Mouse (Mus musculus) heart, postnatal 36 days (tissue): ENCODE data around the gene Sgcd. TPM values are rescaled to one million over a fixed set of nuclear protein-coding genes. Genes with fewer than 3 reads are reported as not detected.
A peak's percentile ranks its signal among the peaks of the same experiment; 100 is the strongest.

Experiments used
- DNase-seq, 2 experiments: peaks; one replicate each; pipeline ENCODE4 v3.0.0; 2021 to 2022
- intact Hi-C: fragments of 180-260 bp; cut with DNase I; formaldehyde crosslinking; loops from one replicate; pipeline ENCODE4 v1.15.1; 2025
- total RNA-seq, 2 experiments: library from RNA; stranded (reverse); gene quantifications; 2 replicates each; pipeline ENCODE4 v1.2.3; 2021

The Sgcd gene
- total RNA-seq, 2 experiments from 2014 or later, result 72.3 to 77.2 TPM

- DNase-seq, result peak; percentile 3 to 7
- intact Hi-C loops, result no loop called here
These were observed 683.9 kb downstream of the Sgcd start for GRCm38 (mm10) chr11:47304702-47305450.

GRCm38 (mm10) chr11:47299777-47300176 is 689.0 kb downstream of the Sgcd start:
- intact Hi-C loops, result no loop called here

GRCm38 (mm10) chr11:47297805-47298340 is 690.9 kb downstream of the Sgcd start:
- intact Hi-C loops, result no loop called here
- no peak for DNase-seq

More at GRCm38 (mm10) chr11:47299777-47300176, 689.0 kb downstream of the Sgcd start:
- no peak for DNase-seq

- intact Hi-C loops, result no loop called here
- no peak for DNase-seq
These were observed 694.0 kb downstream of the Sgcd start for GRCm38 (mm10) chr11:47294741-47295140.

- no peak for DNase-seq
These were observed 712.2 kb downstream of the Sgcd start for GRCm38 (mm10) chr11:47276586-47276985.

GRCm38 (mm10) chr11:47268556-47268955 is 720.2 kb downstream of the Sgcd start:
- no peak for DNase-seq
- intact Hi-C loops, result no loop called here

More at GRCm38 (mm10) chr11:47276586-47276985, 712.2 kb downstream of the Sgcd start:
- intact Hi-C loops, result no loop called here

GRCm38 (mm10) chr11:47264267-47264984 is 724.3 kb downstream of the Sgcd start:
- DNase-seq, result no peak
- intact Hi-C loops, result no loop called here

- DNase-seq, result no peak
- intact Hi-C loops, result no loop called here
These were observed 738.5 kb downstream of the Sgcd start for GRCm38 (mm10) chr11:47250301-47250700.

GRCm38 (mm10) chr11:47248345-47248893 is 740.4 kb downstream of the Sgcd start:
- no peak for DNase-seq
- intact Hi-C loops, result no loop called here

GRCm38 (mm10) chr11:47247703-47248344 is 740.9 kb downstream of the Sgcd start:
- DNase-seq, result no peak
- intact Hi-C loops, result no loop called here

GRCm38 (mm10) chr11:47242401-47242800 is 746.4 kb downstream of the Sgcd start:
- intact Hi-C loops, result no loop called here
- no peak for DNase-seq

GRCm38 (mm10) chr11:47228222-47228621 is 760.5 kb downstream of the Sgcd start:
- no peak for DNase-seq
- intact Hi-C loops, result no loop called here

GRCm38 (mm10) chr11:47224148-47224547 is 764.6 kb downstream of the Sgcd start:
- DNase-seq, result no peak
- intact Hi-C loops, result no loop called here

- DNase-seq, result no peak
- intact Hi-C loops, result no loop called here
These were observed 777.2 kb downstream of the Sgcd start for GRCm38 (mm10) chr11:47211531-47211930.

GRCm38 (mm10) chr11:47206461-47206860 is 782.3 kb downstream of the Sgcd start:
- no peak for DNase-seq
- intact Hi-C loops, result no loop called here

GRCm38 (mm10) chr11:47199106-47199505 is 789.7 kb downstream of the Sgcd start:
- intact Hi-C loops, result no loop called here
- no peak for DNase-seq

GRCm38 (mm10) chr11:47188556-47188955 is 800.2 kb downstream of the Sgcd start:
- no peak for DNase-seq
- intact Hi-C loops, result no loop called here

GRCm38 (mm10) chr11:47174977-47175376 is 813.8 kb downstream of the Sgcd start:
- no peak for DNase-seq
- intact Hi-C loops, result no loop called here

- intact Hi-C loops, result no loop called here
These were observed 817.7 kb downstream of the Sgcd start for GRCm38 (mm10) chr11:47170926-47171625.

GRCm38 (mm10) chr11:47167376-47167775 is 821.4 kb downstream of the Sgcd start:
- no peak for DNase-seq
- intact Hi-C loops, result no loop called here

More at GRCm38 (mm10) chr11:47170926-47171625, 817.7 kb downstream of the Sgcd start:
- no peak for DNase-seq
